Mouse (Mus musculus): ENCODE data around the gene Krtap16-1.

The Krtap16-1 gene

GRCm38 (mm10) chr11:99986180-99986647 is at the start of gene Krtap16-1:
Gene Krtap16-1, minus strand, starts transcription at chr11:99986597.
- no peak for DNase-seq (ENCODE audit: low read depth, low spot score)

GRCm38 (mm10) chr11:100029768-100030167 is 43.4 kb upstream of the Krtap16-1 start, which contains the start of gene Krt33b:
Gene Krt33b, minus strand, starts transcription at chr11:100029868.
- no peak for DNase-seq (ENCODE audit: low read depth, low spot score)

GRCm38 (mm10) chr11:100021438-100021837 is 35.0 kb upstream of the Krtap16-1 start:
- DNase-seq (ENCODE audit: low read depth, low spot score): no peak

- DNase-seq (ENCODE audit: low read depth, low spot score): no peak
These were observed 33.1 kb upstream of the Krtap16-1 start for GRCm38 (mm10) chr11:100019466-100019865.

- no peak for DNase-seq (ENCODE audit: low read depth, low spot score)
These were observed 29.7 kb upstream of the Krtap16-1 start, which contains the start of gene Krt33a for GRCm38 (mm10) chr11:100016112-100016511. Gene Krt33a, minus strand, starts transcription at chr11:100016212.

GRCm38 (mm10) chr11:100013691-100014171 is 27.3 kb upstream of the Krtap16-1 start:
- no peak for DNase-seq (ENCODE audit: low read depth, low spot score)

- DNase-seq (ENCODE audit: low read depth, low spot score): no peak
These were observed 24.3 kb upstream of the Krtap16-1 start for GRCm38 (mm10) chr11:100010682-100011081.

- no peak for DNase-seq (ENCODE audit: low read depth, low spot score)
These were observed 21.9 kb upstream of the Krtap16-1 start for GRCm38 (mm10) chr11:100008336-100008735.

GRCm38 (mm10) chr11:100006624-100007023 is 20.2 kb upstream of the Krtap16-1 start:
- peak; percentile 61 for DNase-seq (ENCODE audit: low read depth, low spot score)

GRCm38 (mm10) chr11:100005905-100006304 is 19.5 kb upstream of the Krtap16-1 start:
- DNase-seq (ENCODE audit: low read depth, low spot score): no peak

- peak; percentile 62 for DNase-seq (ENCODE audit: low read depth, low spot score)
These were observed 18.4 kb upstream of the Krtap16-1 start for GRCm38 (mm10) chr11:100004846-100005245.

GRCm38 (mm10) chr11:99999091-99999490 is 12.7 kb upstream of the Krtap16-1 start:
- no peak for DNase-seq (ENCODE audit: low read depth, low spot score)

- no peak for DNase-seq (ENCODE audit: low read depth, low spot score)
These were observed 7.9 kb upstream of the Krtap16-1 start for GRCm38 (mm10) chr11:99994384-99994661.

- no peak for DNase-seq (ENCODE audit: low read depth, low spot score)
These were observed 7.4 kb upstream of the Krtap16-1 start, which contains the start of gene Krtap17-1 for GRCm38 (mm10) chr11:99993620-99994383. Gene Krtap17-1, minus strand, starts transcription at chr11:99993994.

- peak; percentile 32 for DNase-seq (ENCODE audit: low read depth, low spot score)
These were observed 4.2 kb upstream of the Krtap16-1 start for GRCm38 (mm10) chr11:99990571-99990970.

GRCm38 (mm10) chr11:99989881-99990405 is 3.5 kb upstream of the Krtap16-1 start:
- DNase-seq (ENCODE audit: low read depth, low spot score): no peak

GRCm38 (mm10) chr11:99988530-99988929 is 2.1 kb upstream of the Krtap16-1 start:
- DNase-seq (ENCODE audit: low read depth, low spot score): no peak

- peak; percentile 9 for DNase-seq (ENCODE audit: low read depth, low spot score)
These were observed 905 bp downstream of the Krtap16-1 start for GRCm38 (mm10) chr11:99985291-99986092.

- DNase-seq (ENCODE audit: low read depth, low spot score): no peak
These were observed 3.0 kb downstream of the Krtap16-1 start for GRCm38 (mm10) chr11:99983442-99983841.

GRCm38 (mm10) chr11:99982731-99983130 is 3.7 kb downstream of the Krtap16-1 start:
- no peak for DNase-seq (ENCODE audit: low read depth, low spot score)

GRCm38 (mm10) chr11:99978953-99979352 is 7.4 kb downstream of the Krtap16-1 start, which contains the start of gene Krtap29-1:
Gene Krtap29-1, minus strand, starts transcription at chr11:99979053.
- no peak for DNase-seq (ENCODE audit: low read depth, low spot score)

GRCm38 (mm10) chr11:99965961-99966360 is 20.4 kb downstream of the Krtap16-1 start:
- DNase-seq (ENCODE audit: low read depth, low spot score): no peak

Data from R1 (cell line).